Mouse (Mus musculus) erythroblast, embryonic 14.5 days (primary cell): ENCODE results near the gene Ifngr2. TPM values are rescaled to one million over a fixed set of nuclear protein-coding genes. Genes with fewer than 3 reads are reported as not detected.

Experiments
- H3K27me3 ChIP-seq: 2 replicates; pipeline ENCODE4 v1.6.1; 2012; ENCODE audit warnings: inconsistent platforms; ENCODE audit not compliant: control insufficient read depth
- H3K36me3 ChIP-seq: 2 replicates; pipeline ENCODE4 v1.6.1; 2012; ENCODE audit warnings: mild to moderate bottlenecking, inconsistent platforms; ENCODE audit not compliant: control insufficient read depth
- H3K4me1 ChIP-seq: 2 replicates; pipeline ENCODE4 v1.6.1; 2012; ENCODE audit warnings: inconsistent platforms; ENCODE audit not compliant: control insufficient read depth
- H3K4me3 ChIP-seq: replicated peaks from 2 replicates; pipeline ENCODE3; 2012; ENCODE audit warnings: moderate library complexity, mild to moderate bottlenecking, inconsistent platforms
- H3K9me3 ChIP-seq: 2 replicates; pipeline ENCODE4 v1.6.1; 2012; ENCODE audit warnings: low read length, inconsistent platforms, mixed read lengths; ENCODE audit not compliant: control insufficient read depth
- GATA1 ChIP-seq: IDR thresholded peaks from 2 replicates; pipeline ENCODE4 v1.6.1; 2012; ENCODE audit warnings: low read length, inconsistent platforms, mixed read lengths
- TAL1 ChIP-seq: IDR thresholded peaks from 3 replicates; pipeline ENCODE4 v1.6.1; 2012; ENCODE audit warnings: low read length, inconsistent platforms, mixed read lengths
- polyA plus RNA-seq: library from polyadenylated mRNA; stranded (reverse); fragments of >175 nt; gene quantifications from 2 replicates; pipeline ENCODE4 v1.2.3, GENCODE M21; 2012

Ifngr2 gene
- polyA plus RNA-seq, 1 experiment, result 0.28 TPM

- TF ChIP-seq GATA1, result no peak
- TF ChIP-seq TAL1, result no peak
Measured at GRCm38 (mm10) chr16:91555017-91555605, 8.2 kb downstream of the Ifngr2 start.

GRCm38 (mm10) chr16:91556659-91557058, 9.8 kb downstream of the Ifngr2 start:
- Histone ChIP-seq H3K4me3 (no peak overlapping the region), H3K36me3 (peaks cover 38% of the 10 kb centered on the region), H3K9me3 (no peaks in the 10 kb centered on the region), H3K27me3 (no peaks in the 10 kb centered on the region), H3K4me1 (peaks cover 31% of the 10 kb centered on the region)
- no peak for TF ChIP-seq GATA1

More at GRCm38 (mm10) chr16:91555017-91555605, 8.2 kb downstream of the Ifngr2 start:
- Histone ChIP-seq H3K9me3 (no peaks in the 10 kb centered on the region), H3K36me3 (peaks cover 29% of the 10 kb centered on the region), H3K4me1 (peaks cover 44% of the 10 kb centered on the region), H3K27me3 (no peaks in the 10 kb centered on the region), H3K4me3 (no peak overlapping the region)

- Histone ChIP-seq H3K36me3 (peaks cover 43% of the 10 kb centered on the region), H3K4me1 (peaks cover 26% of the 10 kb centered on the region), H3K9me3 (no peaks in the 10 kb centered on the region), H3K27me3 (no peaks in the 10 kb centered on the region), H3K4me3 (no peak overlapping the region)
- no peak for TF ChIP-seq TAL1
- TF ChIP-seq GATA1, result no peak
Measured at GRCm38 (mm10) chr16:91557214-91557613, 10.3 kb downstream of the Ifngr2 start.

GRCm38 (mm10) chr16:91557693-91558092, 10.8 kb downstream of the Ifngr2 start:
- H3K9me3 ChIP-seq, result no peaks in the 10 kb centered on the region
- peaks cover 22% of the 10 kb centered on the region for H3K4me1 ChIP-seq
- no peak overlapping the region for H3K4me3 ChIP-seq
- no peak for TF ChIP-seq TAL1
- TF ChIP-seq GATA1, result no peak
- H3K36me3 ChIP-seq, result peaks cover 48% of the 10 kb centered on the region
- no peaks in the 10 kb centered on the region for H3K27me3 ChIP-seq

- H3K27me3 ChIP-seq, result no peaks in the 10 kb centered on the region; the same call in 1 of the 2 replicates
- H3K9me3 ChIP-seq, result no peaks in the 10 kb centered on the region
- peaks cover 51% of the 10 kb centered on the region for H3K36me3 ChIP-seq
- peaks cover 21% of the 10 kb centered on the region for H3K4me1 ChIP-seq
- TF ChIP-seq GATA1 (no peak), TAL1 (no peak)
- no peak overlapping the region for H3K4me3 ChIP-seq
Measured at GRCm38 (mm10) chr16:91561099-91561498, 14.2 kb downstream of the Ifngr2 start.

- Histone ChIP-seq H3K4me1 (peaks cover 25% of the 10 kb centered on the region), H3K9me3 (no peaks in the 10 kb centered on the region), H3K36me3 (peaks cover 51% of the 10 kb centered on the region), H3K4me3 (no peak overlapping the region), H3K27me3 (no peaks in the 10 kb centered on the region; the same call in 1 of the 2 replicates)
- no peak for TF ChIP-seq GATA1
Measured at GRCm38 (mm10) chr16:91561541-91562457, 14.9 kb downstream of the Ifngr2 start.

- no peak; the same call in 1 of the 2 replicates for TF ChIP-seq GATA1
- no peak for TF ChIP-seq TAL1
- Histone ChIP-seq H3K36me3 (peaks cover 35% of the 10 kb centered on the region), H3K9me3 (no peaks in the 10 kb centered on the region), H3K27me3 (peaks cover 3% of the 10 kb centered on the region; the same call in 1 of the 2 replicates), H3K4me3 (no peak overlapping the region), H3K4me1 (peaks cover 25% of the 10 kb centered on the region)
Measured at GRCm38 (mm10) chr16:91564580-91565291, 17.9 kb downstream of the Ifngr2 start.

GRCm38 (mm10) chr16:91565292-91565951, 18.6 kb downstream of the Ifngr2 start:
- Histone ChIP-seq H3K9me3 (no peaks in the 10 kb centered on the region), H3K4me1 (peaks cover 25% of the 10 kb centered on the region), H3K27me3 (peaks cover 3% of the 10 kb centered on the region; the same call in 1 of the 2 replicates), H3K4me3 (no peak overlapping the region), H3K36me3 (peaks cover 30% of the 10 kb centered on the region)
- no peak for TF ChIP-seq GATA1
- TF ChIP-seq TAL1, result no peak

GRCm38 (mm10) chr16:91566002-91566401, 19.1 kb downstream of the Ifngr2 start:
- H3K4me3 ChIP-seq, result no peak overlapping the region
- H3K4me1 ChIP-seq, result peaks cover 25% of the 10 kb centered on the region
- TF ChIP-seq TAL1 (no peak), GATA1 (no peak)
- no peaks in the 10 kb centered on the region for H3K9me3 ChIP-seq
- H3K27me3 ChIP-seq, result peaks cover 5% of the 10 kb centered on the region; the same call in 1 of the 2 replicates
- peaks cover 28% of the 10 kb centered on the region for H3K36me3 ChIP-seq
